Mouse (Mus musculus): ENCODE data around the gene Drc3.

DNA sequence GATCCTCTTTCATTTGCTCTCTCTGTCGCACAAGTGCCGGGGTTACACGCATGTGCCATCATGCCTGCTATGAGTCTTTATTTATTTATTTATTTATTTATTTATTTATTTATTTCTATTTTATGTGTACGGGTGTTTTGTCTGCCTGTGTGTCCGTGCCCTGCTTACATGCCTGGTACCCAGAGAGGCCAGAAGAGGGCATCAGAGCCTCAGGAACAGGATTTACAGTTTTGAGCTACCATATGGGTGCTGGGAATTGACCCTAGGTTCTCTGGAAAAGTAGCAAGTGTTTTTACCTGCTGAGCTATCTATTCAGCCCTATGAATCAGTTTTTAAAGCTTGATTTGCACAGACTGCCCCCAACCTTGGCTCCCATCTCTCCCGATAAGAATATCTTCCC is 30.4 kb downstream of the Drc3 start:
- no peak for TF ChIP-seq CTCF (IDR thresholded peaks at IDR 0.05; ENCODE audit: borderline replicate concordance, control insufficient read depth, extremely low read depth, insufficient read depth, low read length, poor library complexity)
- no peak for TF ChIP-seq POLR2A (IDR thresholded peaks at IDR 0.05; ENCODE audit: control insufficient read depth, extremely low read depth, insufficient read depth, low read length, poor library complexity)
